Mouse (Mus musculus) heart, postnatal 0 days (tissue): ENCODE data around the gene Bcat2.

ENCODE experiments used
- CTCF ChIP-seq: IDR thresholded peaks from 2 replicates; pipeline ENCODE4 v1.5.1; 2016; ENCODE audit warnings: antibody characterized with exemption, control low read depth, low read depth
- EP300 ChIP-seq: IDR thresholded peaks from 2 replicates; pipeline ENCODE4 v1.6.1; 2016; ENCODE audit warnings: antibody characterized with exemption, low read depth

GRCm38 (mm10) chr7:45596107-45596506, 26.2 kb downstream of the Bcat2 start:
- no peak for TF ChIP-seq CTCF
- TF ChIP-seq EP300, result no peak
